Mouse (Mus musculus) stomach, postnatal 0 days (tissue): ENCODE measurements around the gene Scaf4.

Experiments
- CTCF ChIP-seq: IDR thresholded peaks from 2 replicates; pipeline ENCODE4 v1.5.1; 2016; ENCODE audit warnings: antibody characterized with exemption, low read depth, mild to moderate bottlenecking, moderate library complexity
- EP300 ChIP-seq: optimal IDR thresholded peaks from 2 replicates; pipeline ENCODE3; 2016; ENCODE audit warnings: antibody characterized with exemption

DNA sequence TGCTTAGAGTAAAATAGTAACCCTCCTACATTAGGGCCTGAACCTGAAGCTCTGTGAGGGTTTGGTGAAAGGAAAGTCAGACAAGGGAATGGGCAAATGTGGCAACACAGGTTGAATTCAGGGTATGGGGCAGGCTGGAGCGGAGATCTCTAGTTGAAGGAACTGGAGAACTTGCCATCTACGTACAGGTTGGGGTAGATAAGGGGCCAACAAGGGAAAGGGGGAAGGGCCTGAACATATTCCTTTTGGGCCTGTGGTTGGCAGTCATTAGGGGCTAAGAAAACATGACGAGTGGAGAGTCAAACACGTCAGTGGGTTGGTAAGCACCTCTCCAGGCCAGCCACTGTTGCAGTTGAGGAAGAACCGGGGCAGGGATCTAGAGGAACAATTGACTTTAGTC is 104.4 kb downstream of the Scaf4 start:
- TF ChIP-seq EP300 (no peak), CTCF (no peak)
